Mouse (Mus musculus) spleen, postnatal 10 days (tissue): ENCODE data around the gene Muc3.
"Not testable (repeated sequence)": the region's sequence is repeated elsewhere in the genome, so short reads cannot be mapped to it uniquely, and the experiment has no call there.

ENCODE experiments used
- DNase-seq, 2 experiments: peaks; one replicate each; pipeline ENCODE4 v3.0.0; 2021 to 2022; ENCODE audit warnings: low spot score in 2 of 2

The Muc3 gene

GRCm38 (mm10) chr5:137122686-137123193 is 26.4 kb downstream of the Muc3 start:
- DNase-seq: peak; percentile 73 to 86

- no peak for DNase-seq
These were observed 27.8 kb downstream of the Muc3 start for GRCm38 (mm10) chr5:137121280-137121679.

GRCm38 (mm10) chr5:137118878-137119277 is 30.2 kb downstream of the Muc3 start:
- no peak for DNase-seq

GRCm38 (mm10) chr5:137117994-137118393 is 31.1 kb downstream of the Muc3 start:
- not testable (repeated sequence) for DNase-seq

GRCm38 (mm10) chr5:137116987-137117386 is 32.1 kb downstream of the Muc3 start:
- no peak for DNase-seq

GRCm38 (mm10) chr5:137115866-137116847 is 33.0 kb downstream of the Muc3 start, which contains the start of gene Trim56:
Gene Trim56, minus strand, starts transcription at chr5:137116209.
- DNase-seq: peak; percentile 87 to 89

GRCm38 (mm10) chr5:137114891-137115561 is 34.1 kb downstream of the Muc3 start:
- peak in 1 of 2 experiments; percentile 31 for DNase-seq

GRCm38 (mm10) chr5:137111542-137112408 is 37.3 kb downstream of the Muc3 start:
- peak in 1 of 2 experiments; percentile 19 for DNase-seq

GRCm38 (mm10) chr5:137110863-137111262 is 38.3 kb downstream of the Muc3 start:
- DNase-seq: peak in 1 of 2 experiments; percentile 19

GRCm38 (mm10) chr5:137109941-137110593 is 39.1 kb downstream of the Muc3 start:
- DNase-seq: peak in 1 of 2 experiments; percentile 20

GRCm38 (mm10) chr5:137108111-137108510 is 41.0 kb downstream of the Muc3 start:
- no peak for DNase-seq

GRCm38 (mm10) chr5:137107670-137108069 is 41.5 kb downstream of the Muc3 start:
- DNase-seq: no peak

GRCm38 (mm10) chr5:137107024-137107423 is 42.1 kb downstream of the Muc3 start:
- peak; percentile 78 to 87 for DNase-seq

- DNase-seq: no peak
These were observed 42.7 kb downstream of the Muc3 start for GRCm38 (mm10) chr5:137106434-137106833.

GRCm38 (mm10) chr5:137103969-137104368 is 45.2 kb downstream of the Muc3 start:
- DNase-seq: peak in 1 of 2 experiments; percentile 54

- peak; percentile 71 to 85 for DNase-seq
These were observed 46.3 kb downstream of the Muc3 start for GRCm38 (mm10) chr5:137102575-137103522.

- no peak for DNase-seq
These were observed 47.0 kb downstream of the Muc3 start for GRCm38 (mm10) chr5:137102078-137102477.

GRCm38 (mm10) chr5:137100660-137101059 is 48.5 kb downstream of the Muc3 start:
- DNase-seq: no peak

GRCm38 (mm10) chr5:137098418-137098817 is 50.7 kb downstream of the Muc3 start:
- no peak for DNase-seq

GRCm38 (mm10) chr5:137096037-137096436 is 53.1 kb downstream of the Muc3 start:
- DNase-seq: no peak
